ENCODE assay signal across 7 mouse cellular contexts in genomic region chr17:47522536-47522935, GRCm38 (mm10). TPM values are rescaled to one million over a fixed set of nuclear protein-coding genes. Genes with fewer than 3 reads are reported as not detected.
A peak's percentile ranks its signal among the peaks of the same experiment; 100 is the strongest.
DNase-seq lines count a peak whose midpoint lies in the region; ATAC-seq and TF ChIP-seq lines count a peak whose summit lies in the region.

No protein-coding gene starts in this region.

- TF ChIP-seq EP300 in heart, postnatal 0 days (IDR thresholded peaks at IDR 0.05; ENCODE audit: low read depth): no peak
- no peak for TF ChIP-seq EP300 in liver, postnatal 0 days (IDR thresholded peaks at IDR 0.05; ENCODE audit: low read depth)

- intact Hi-C loops in gastrocnemius, postnatal 36 days (cut with DNase I): no loop called here

- H3K27me3 ChIP-seq in E14TG2a.4 (ENCODE audit: insufficient read depth, low read length): no peaks in the 10 kb centered on the region
- H3K27me3 ChIP-seq in G1E (ENCODE audit: insufficient read depth, low read length): no peaks in the 10 kb centered on the region
- H3K27me3 ChIP-seq in heart, postnatal 0 days (ENCODE audit: control insufficient read depth, insufficient read depth, low read length): no peaks in the 10 kb centered on the region
- no peaks in the 10 kb centered on the region for H3K27me3 ChIP-seq in liver, postnatal 0 days (ENCODE audit: insufficient read depth, low read length)

- H3K36me3 ChIP-seq in E14TG2a.4 (ENCODE audit: insufficient read depth, low read length) (no peaks in the 10 kb centered on the region), G1E (replicated peaks) (peaks cover 55% of the 10 kb centered on the region)
- H3K36me3 ChIP-seq in heart, postnatal 0 days (replicated peaks; ENCODE audit: control insufficient read depth, insufficient read depth, low read length): no peaks in the 10 kb centered on the region
- 0 out of 2 replicates have a peak, but pooled peaks cover 3% of the 10 kb centered on the region for H3K36me3 ChIP-seq in liver, postnatal 0 days (replicated peaks; ENCODE audit: insufficient read depth, low read length)

- peaks cover 93% of the 10 kb centered on the region for H3K4me1 ChIP-seq in E14TG2a.4 (replicated peaks; ENCODE audit: low read depth, low read length)
- H3K4me1 ChIP-seq in G1E (ENCODE audit: insufficient read depth, low read depth, low read length): peaks cover 68% of the 10 kb centered on the region
- peaks cover 36% of the 10 kb centered on the region for H3K4me1 ChIP-seq in heart, postnatal 0 days (ENCODE audit: control insufficient read depth, insufficient read depth)
- peaks cover 70% of the 10 kb centered on the region for H3K4me1 ChIP-seq in liver, postnatal 0 days (ENCODE audit: insufficient read depth)

- 0 out of 2 replicates have a peak overlapping the region, but pooled peaks have one; percentile 52 for H3K4me2 ChIP-seq in heart, postnatal 0 days (ENCODE audit: low read depth, low read length)
- H3K4me2 ChIP-seq in liver, postnatal 0 days (ENCODE audit: low read depth, low read length): peak overlapping the region; percentile 79

- no peak for DNase-seq in G1E (ENCODE audit: low spot score)
- no peak for DNase-seq in heart, postnatal 0 days (ENCODE audit: low spot score)
- no peak for DNase-seq in liver, postnatal 0 days
- DNase-seq in ovary, postnatal 14 days (ENCODE audit: low spot score): no peak
- no peak for DNase-seq in gastrocnemius, postnatal 36 days
- no peak for DNase-seq in c-Kit-positive CD71-positive TER-119-positive erythroid progenitor cells, embryonic 14.5 days (ENCODE audit: low spot score)

- 46% methylated on average over 4 of the region's 4 CpGs for WGBS in heart, postnatal 0 days
- WGBS in liver, postnatal 0 days (ENCODE audit: insufficient replicate concordance): 35% methylated on average over 4 of the region's 4 CpGs

- peak overlapping the region; percentile 99 for H3K27ac ChIP-seq in heart, postnatal 0 days (ENCODE audit: low read depth)
- peak overlapping the region; percentile 99 for H3K27ac ChIP-seq in liver, postnatal 0 days (ENCODE audit: low read depth)

- TF ChIP-seq CTCF in E14TG2a.4 (conservative IDR thresholded peaks at IDR 0.05; ENCODE audit: low read length): no peak
- no peak for TF ChIP-seq CTCF in G1E (IDR thresholded peaks at IDR 0.05; ENCODE audit: low read depth, low read length)
- no peak for TF ChIP-seq CTCF in heart, postnatal 0 days (IDR thresholded peaks at IDR 0.05; ENCODE audit: low read depth)
- TF ChIP-seq CTCF in liver, postnatal 0 days (IDR thresholded peaks at IDR 0.05; ENCODE audit: low read depth): no peak

- H3K4me3 ChIP-seq in E14TG2a.4 (replicated peaks; ENCODE audit: low read length): peak overlapping the region; percentile 75
- H3K4me3 ChIP-seq in G1E (ENCODE audit: low read depth, low read length): peak overlapping the region; percentile 65; the same call in 1 of the 2 replicates
- H3K4me3 ChIP-seq in heart, postnatal 0 days (ENCODE audit: low read depth, low read length): no peak overlapping the region
- H3K4me3 ChIP-seq in liver, postnatal 0 days (ENCODE audit: low read depth, low read length): no peak overlapping the region

- H3K9me3 ChIP-seq in E14TG2a.4 (ENCODE audit: low read length) (no peaks in the 10 kb centered on the region), G1E (replicated peaks) (no peaks in the 10 kb centered on the region)
- no peaks in the 10 kb centered on the region for H3K9me3 ChIP-seq in heart, postnatal 0 days (replicated peaks; ENCODE audit: control insufficient read depth, low read length)
- no peaks in the 10 kb centered on the region for H3K9me3 ChIP-seq in liver, postnatal 0 days (ENCODE audit: low read length)

- peak overlapping the region; percentile 53; the same call in 1 of the 2 replicates for H3K9ac ChIP-seq in heart, postnatal 0 days (replicated peaks; ENCODE audit: low read depth, low read length)
- peak overlapping the region; percentile 84 for H3K9ac ChIP-seq in liver, postnatal 0 days (replicated peaks)

- no peak for ATAC-seq in G1E (ENCODE audit: extremely low read depth, insufficient number of reproducible peaks, low FRiP score, poor library complexity, severe bottlenecking)
- ATAC-seq in heart, postnatal 0 days (ENCODE audit: insufficient read depth, low read depth): no peak
- no peak for ATAC-seq in liver, postnatal 0 days

RNA-seq across cellular contexts. Expression of gene Ccnd3, which starts 17.7 kb away (rescaled TPM):
- total RNA-seq in G1E (2014; fragmentation: Nextera tagmentation): 229 and 238 TPM in 2 replicates
- 134 and 143 TPM in 2 replicates for total RNA-seq in G1E (2017)
- polyA plus RNA-seq in G1E (2012): 426 and 439 TPM in 2 replicates
- total RNA-seq in heart, postnatal 0 days (2014; rRNA removed; ENCODE audit: low replicate concordance): 231 and 248 TPM in 2 replicates
- 180 and 187 TPM in 2 replicates for polyA plus RNA-seq in heart, postnatal 0 days (2015; fragmentation: Nextera tagmentation; extraction: Ambion mirVana)
- polyA plus RNA-seq in liver, postnatal 0 days (2015; fragmentation: Nextera tagmentation; extraction: Ambion mirVana): 249 and 250 TPM in 2 replicates
- 10 to 100 TPM; 31.4 to 31.5 TPM for total RNA-seq in gastrocnemius, postnatal 36 days (2021)

RNA-seq across cellular contexts. Expression of gene Taf8, which starts 20.4 kb away (rescaled TPM):
- total RNA-seq in G1E (2014; fragmentation: Nextera tagmentation) (29.1 and 31.1 TPM in 2 replicates), G1E (2017) (39.8 and 47.0 TPM in 2 replicates)
- polyA plus RNA-seq in G1E (2012): 22.3 and 22.4 TPM in 2 replicates
- 14.7 and 26.4 TPM in 2 replicates for total RNA-seq in heart, postnatal 0 days (2014; rRNA removed; ENCODE audit: low replicate concordance)
- polyA plus RNA-seq in heart, postnatal 0 days (2015; fragmentation: Nextera tagmentation; extraction: Ambion mirVana): 11.5 and 11.9 TPM in 2 replicates
- 6.5 and 8.1 TPM in 2 replicates for polyA plus RNA-seq in liver, postnatal 0 days (2015; fragmentation: Nextera tagmentation; extraction: Ambion mirVana)
- total RNA-seq in gastrocnemius, postnatal 36 days (2021): 10 to 100 TPM; 10.4 to 12.8 TPM

Comparison
In these comparisons a context has a peak if more than half of its experiments do, and no peak if none do; other contexts are left out.
1. H3K4me3 ChIP-seq: peak in E14TG2a.4 (single experiment) and G1E (single experiment); none in heart, postnatal 0 days (single experiment) and liver, postnatal 0 days (single experiment).